Mouse (Mus musculus) liver, adult 2 months (tissue): ENCODE results near the gene Evi2. TPM values are rescaled to one million over a fixed set of nuclear protein-coding genes. Genes with fewer than 3 reads are reported as not detected.

Experiments used
- DNase-seq: peaks from one replicate; pipeline ENCODE4 v3.0.0-alpha.2; 2011; ENCODE audit warnings: low read depth, low spot score; ENCODE audit errors: extremely low read depth
- H3K27ac ChIP-seq: fragments of 200-500 bp; replicated peaks from 2 replicates; pipeline ENCODE4 v1.5.1; 2012; ENCODE audit warnings: low read depth, mild to moderate bottlenecking, control low read depth, inconsistent platforms, low read length; ENCODE audit not compliant: insufficient read depth
- H3K27me3 ChIP-seq: fragments of 200-500 bp; 2 replicates; pipeline ENCODE4 v1.6.1; 2012; ENCODE audit warnings: mild to moderate bottlenecking, moderate library complexity, low read length, inconsistent platforms; ENCODE audit not compliant: control insufficient read depth, insufficient read depth
- H3K36me3 ChIP-seq: fragments of 200-500 bp; 2 replicates; pipeline ENCODE4 v1.6.1; 2012; ENCODE audit warnings: low read length, inconsistent platforms; ENCODE audit not compliant: control insufficient read depth, insufficient read depth
- H3K4me1 ChIP-seq: fragments of 200-500 bp; 2 replicates; pipeline ENCODE4 v1.6.1; 2011; ENCODE audit warnings: low read length; ENCODE audit not compliant: control insufficient read depth, insufficient read depth
- H3K4me3 ChIP-seq: fragments of 200-500 bp; 2 replicates; pipeline ENCODE4 v1.5.1; 2011; ENCODE audit warnings: low read depth, mild to moderate bottlenecking, control low read depth, low read length, moderate library complexity; ENCODE audit not compliant: insufficient read depth
- H3K79me2 ChIP-seq: fragments of 200-500 bp; 2 replicates; pipeline ENCODE4 v1.6.1; 2012; ENCODE audit warnings: inconsistent platforms, mild to moderate bottlenecking, low read length, moderate library complexity; ENCODE audit not compliant: control insufficient read depth, insufficient read depth
- H3K9ac ChIP-seq: fragments of 200-500 bp; 2 replicates; pipeline ENCODE4 v1.6.1; 2012; ENCODE audit warnings: low read depth, mild to moderate bottlenecking, control low read depth, inconsistent platforms, low read length
- CTCF ChIP-seq: fragments of 200-500 bp; IDR thresholded peaks from 2 replicates; pipeline ENCODE4 v1.5.1; 2011; ENCODE audit warnings: low read depth, low read length, control low read depth
- POLR2A ChIP-seq: fragments of 200-500 bp; IDR thresholded peaks from 2 replicates; pipeline ENCODE4 v1.6.1; 2011; ENCODE audit warnings: low read length, control low read depth; ENCODE audit not compliant: insufficient read depth; ENCODE audit errors: extremely low read depth
- WGBS: fragments of 180-500 bp; shearing (Covaris S2); methylation state at CpG from one replicate; pipeline ENCODE4 v1.1.7; 2018; 5-methylcytosine and 5-hydroxymethylcytosine counted together
- polyA plus RNA-seq: library from polyadenylated mRNA; depleted of rRNA; stranded (reverse); fragments of >200 nt; gene quantifications from 2 replicates; pipeline ENCODE4 v1.2.3, GENCODE M21; 2012
- total RNA-seq: library from RNA; depleted of rRNA; stranded (reverse); fragments of >200 nt; gene quantifications from 2 replicates; pipeline ENCODE4 v1.2.3, GENCODE M21; 2014

Gene Evi2
- total and polyA plus RNA-seq, 2 experiments, result 0.18 to 0.23 TPM

- 89% methylated on average over 1 of the region's 1 CpGs for whole genome bisulfite sequencing
- peaks cover 36% of the 10 kb centered on the region for H3K36me3 ChIP-seq
- no peak for DNase-seq
Observed at GRCm38 (mm10) chr11:79566947-79567346, 36.6 kb upstream of the Evi2 start.

DNA sequence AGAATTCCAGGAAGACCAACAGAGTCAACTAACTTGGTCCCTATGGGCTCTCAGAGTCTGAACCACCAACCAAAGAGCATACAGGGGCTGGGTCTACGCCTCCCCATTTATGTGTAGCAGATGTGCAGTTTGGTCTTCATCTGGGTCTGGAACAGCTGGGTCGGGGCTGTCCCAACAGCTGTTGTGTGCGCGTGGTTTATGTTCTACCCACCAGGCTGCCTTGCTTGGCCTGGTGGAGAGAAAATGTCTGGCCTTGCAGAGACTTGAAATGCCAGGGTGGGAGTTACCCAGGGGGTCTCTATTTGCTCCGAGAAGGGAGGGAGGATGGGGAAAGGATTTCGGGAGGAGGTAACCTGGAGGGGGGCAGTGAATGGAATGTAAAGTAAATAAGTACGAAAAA, 33.1 kb upstream of the Evi2 start:
- no peak overlapping the region for H3K9ac ChIP-seq
- TF ChIP-seq CTCF (no peak), POLR2A (no peak)
- H3K27ac ChIP-seq, result no peak overlapping the region
- no peaks in the 10 kb centered on the region for H3K79me2 ChIP-seq
- H3K27me3 ChIP-seq, result no peaks in the 10 kb centered on the region
- no peak overlapping the region for H3K4me3 ChIP-seq
- no peak for DNase-seq
- 97% methylated on average over 7 of the region's 7 CpGs for WGBS
- peaks cover 20% of the 10 kb centered on the region for H3K36me3 ChIP-seq
- peaks cover 9% of the 10 kb centered on the region; the same call in 1 of the 2 replicates for H3K4me1 ChIP-seq

More at GRCm38 (mm10) chr11:79566947-79567346, 36.6 kb upstream of the Evi2 start:
- Histone ChIP-seq H3K27ac (no peak overlapping the region), H3K4me3 (no peak overlapping the region), H3K27me3 (no peaks in the 10 kb centered on the region), H3K79me2 (no peaks in the 10 kb centered on the region), H3K9ac (no peak overlapping the region), H3K4me1 (peaks cover 1% of the 10 kb centered on the region; the same call in 1 of the 2 replicates)
- no peak for TF ChIP-seq CTCF
- no peak for TF ChIP-seq POLR2A

- no peak overlapping the region for H3K27ac ChIP-seq
- no peak overlapping the region for H3K4me3 ChIP-seq
- DNase-seq, result peak; percentile 90
Observed at GRCm38 (mm10) chr11:79560536-79560935, 30.1 kb upstream of the Evi2 start.

GRCm38 (mm10) chr11:79552622-79553021, 22.2 kb upstream of the Evi2 start:
- WGBS, result 31% methylated on average over 1 of the region's 1 CpGs
- no peaks in the 10 kb centered on the region for H3K4me1 ChIP-seq
- TF ChIP-seq POLR2A (no peak), CTCF (no peak)
- peaks cover 49% of the 10 kb centered on the region for H3K36me3 ChIP-seq
- no peak overlapping the region for H3K4me3 ChIP-seq
- no peak overlapping the region for H3K9ac ChIP-seq
- no peaks in the 10 kb centered on the region for H3K79me2 ChIP-seq
- DNase-seq, result no peak
- H3K27me3 ChIP-seq, result no peaks in the 10 kb centered on the region
- H3K27ac ChIP-seq, result no peak overlapping the region

More at GRCm38 (mm10) chr11:79560536-79560935, 30.1 kb upstream of the Evi2 start:
- Histone ChIP-seq H3K4me1 (peaks cover 7% of the 10 kb centered on the region; the same call in 1 of the 2 replicates), H3K9ac (no peak overlapping the region), H3K27me3 (no peaks in the 10 kb centered on the region), H3K36me3 (peaks cover 20% of the 10 kb centered on the region), H3K79me2 (no peaks in the 10 kb centered on the region)
- TF ChIP-seq POLR2A, result no peak
- TF ChIP-seq CTCF, result no peak
- WGBS, result 31% methylated on average over 4 of the region's 4 CpGs

DNA sequence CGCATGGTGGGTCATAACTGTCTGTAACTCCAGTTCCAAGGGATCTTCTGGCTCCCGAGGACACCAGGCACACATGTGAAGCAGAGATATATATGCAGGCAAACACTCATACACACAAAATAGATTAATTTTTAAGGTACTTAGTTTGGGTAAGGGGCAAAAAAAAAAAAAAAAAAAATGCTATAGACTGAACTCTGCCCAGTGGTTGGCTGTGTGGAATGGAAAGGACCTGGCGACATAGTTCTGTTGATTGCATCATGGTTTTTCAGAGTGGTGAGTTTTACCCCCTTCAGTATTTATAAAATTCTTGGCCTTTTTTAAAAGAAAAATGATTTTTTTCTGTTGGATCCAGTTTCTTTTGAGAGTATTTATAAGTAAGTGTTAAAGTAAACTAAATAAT, 5.9 kb upstream of the Evi2 start:
- DNase-seq, result no peak
- Histone ChIP-seq H3K9ac (no peak overlapping the region), H3K79me2 (no peaks in the 10 kb centered on the region), H3K4me1 (peaks cover 5% of the 10 kb centered on the region), H3K4me3 (no peak overlapping the region), H3K27me3 (no peaks in the 10 kb centered on the region), H3K27ac (no peak overlapping the region), H3K36me3 (peaks cover 22% of the 10 kb centered on the region; the same call in 1 of the 2 replicates)
- TF ChIP-seq CTCF, result no peak
- 95% methylated on average over 3 of the region's 3 CpGs for WGBS

GRCm38 (mm10) chr11:79535554-79535953, 5.2 kb upstream of the Evi2 start:
- Histone ChIP-seq H3K27ac (no peak overlapping the region), H3K9ac (no peak overlapping the region), H3K4me3 (no peak overlapping the region), H3K79me2 (no peaks in the 10 kb centered on the region), H3K36me3 (peaks cover 20% of the 10 kb centered on the region; the same call in 1 of the 2 replicates), H3K27me3 (no peaks in the 10 kb centered on the region), H3K4me1 (peaks cover 5% of the 10 kb centered on the region)
- WGBS, result 87% methylated on average over 4 of the region's 4 CpGs
- TF ChIP-seq POLR2A (no peak), CTCF (no peak)
- DNase-seq, result no peak
